Mouse (Mus musculus): ENCODE measurements around the gene Ccdc155.

The Ccdc155 gene

DNA sequence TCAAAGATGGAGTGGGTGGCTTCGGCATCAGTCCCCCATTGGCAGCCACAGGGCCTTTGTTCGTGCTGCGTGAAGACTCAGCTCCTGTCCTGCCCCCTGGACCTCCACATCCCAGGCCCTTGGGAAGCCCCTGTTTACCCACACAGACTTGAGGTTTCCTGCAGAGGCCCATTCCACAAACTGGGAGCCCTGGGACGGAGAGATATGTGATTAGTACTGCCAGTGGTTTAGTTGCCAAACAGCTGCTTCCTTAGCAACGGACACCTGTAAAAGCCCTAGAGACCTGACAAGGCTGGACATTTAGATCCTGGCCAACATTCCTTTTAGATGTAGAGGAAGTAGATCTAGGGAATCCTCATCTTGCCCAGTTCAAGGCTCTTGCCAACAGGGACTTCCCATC lies 62.8 kb downstream of the Ccdc155 start:
- no peak for DNase-seq

DNA sequence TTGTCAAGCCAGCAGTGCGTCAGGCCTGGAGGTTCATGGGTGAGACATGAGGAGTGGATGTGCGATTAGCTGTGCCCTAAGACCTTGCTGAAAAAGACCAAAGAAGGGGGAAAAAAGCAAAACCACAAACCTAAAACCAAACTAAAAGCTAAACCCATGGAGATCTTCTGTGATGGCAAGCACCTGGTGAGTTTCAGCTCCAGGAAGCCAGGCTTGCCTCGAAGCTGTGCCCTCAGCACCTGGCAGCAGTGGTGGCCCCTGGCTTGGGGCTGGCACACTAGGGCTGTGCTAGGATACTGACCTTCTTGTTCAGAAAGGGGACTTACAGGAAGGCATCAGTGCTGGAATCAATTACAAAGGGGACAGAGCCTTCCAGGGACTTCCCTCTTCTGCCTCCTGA lies 63.4 kb downstream of the Ccdc155 start:
- no peak for DNase-seq

DNA sequence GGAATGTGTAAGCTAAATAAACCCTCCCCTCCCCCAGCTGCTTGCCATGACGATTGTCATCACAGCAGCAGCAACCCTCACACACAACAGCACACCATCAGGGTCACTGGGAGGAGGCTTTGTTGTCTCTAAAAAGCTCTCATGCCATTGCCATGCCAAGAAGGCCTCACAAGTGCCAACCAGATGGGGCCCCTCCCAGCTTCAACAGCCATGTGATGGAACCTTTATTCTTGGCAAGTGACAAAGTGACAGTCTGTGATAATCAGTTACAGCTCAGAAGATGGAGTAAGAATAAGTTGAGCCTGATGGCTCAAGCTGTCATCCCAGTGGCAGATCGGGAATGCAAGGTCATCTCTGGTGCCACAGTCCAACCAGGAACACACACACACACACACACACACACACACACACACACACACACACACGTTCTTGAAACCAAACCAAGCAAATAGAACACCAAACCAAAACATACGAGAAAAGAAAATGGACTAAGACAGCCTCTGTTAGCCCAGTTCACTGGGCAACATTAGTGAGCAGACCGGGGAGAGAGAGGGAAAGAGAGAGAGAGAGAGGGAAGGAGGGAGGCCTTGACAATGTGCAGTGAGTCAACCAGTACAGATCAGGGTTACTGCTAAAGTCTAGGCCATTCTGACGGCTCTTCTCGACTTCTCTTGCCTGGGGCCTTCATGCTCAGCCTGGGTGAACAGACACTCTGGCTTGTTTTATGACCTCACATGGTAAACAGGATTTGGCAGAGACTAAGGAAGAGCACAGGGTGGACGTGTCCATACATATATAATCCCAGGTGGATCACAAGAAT lies 64.6 kb downstream of the Ccdc155 start:
- DNase-seq = no peak

DNA sequence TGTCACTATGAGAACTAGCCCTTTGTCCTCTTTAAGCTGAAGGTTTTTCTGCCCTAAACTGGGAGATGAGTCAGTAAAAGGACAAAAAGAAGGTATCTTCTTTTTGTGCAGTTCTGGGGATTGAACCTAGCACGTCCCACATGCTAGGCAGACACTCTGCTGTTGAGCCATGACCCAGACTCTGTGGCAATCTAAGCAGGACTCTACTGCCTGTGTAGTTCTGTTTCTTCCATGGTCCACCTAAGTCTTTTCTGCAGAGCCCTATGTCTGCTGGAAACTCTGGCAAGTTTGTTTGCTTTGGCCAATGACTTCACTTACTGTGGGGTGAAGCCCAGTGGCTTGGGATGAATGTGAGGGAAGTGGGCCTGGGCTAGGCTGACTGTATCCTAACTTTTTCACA lies 66.3 kb downstream of the Ccdc155 start:
- no peak for DNase-seq

DNA sequence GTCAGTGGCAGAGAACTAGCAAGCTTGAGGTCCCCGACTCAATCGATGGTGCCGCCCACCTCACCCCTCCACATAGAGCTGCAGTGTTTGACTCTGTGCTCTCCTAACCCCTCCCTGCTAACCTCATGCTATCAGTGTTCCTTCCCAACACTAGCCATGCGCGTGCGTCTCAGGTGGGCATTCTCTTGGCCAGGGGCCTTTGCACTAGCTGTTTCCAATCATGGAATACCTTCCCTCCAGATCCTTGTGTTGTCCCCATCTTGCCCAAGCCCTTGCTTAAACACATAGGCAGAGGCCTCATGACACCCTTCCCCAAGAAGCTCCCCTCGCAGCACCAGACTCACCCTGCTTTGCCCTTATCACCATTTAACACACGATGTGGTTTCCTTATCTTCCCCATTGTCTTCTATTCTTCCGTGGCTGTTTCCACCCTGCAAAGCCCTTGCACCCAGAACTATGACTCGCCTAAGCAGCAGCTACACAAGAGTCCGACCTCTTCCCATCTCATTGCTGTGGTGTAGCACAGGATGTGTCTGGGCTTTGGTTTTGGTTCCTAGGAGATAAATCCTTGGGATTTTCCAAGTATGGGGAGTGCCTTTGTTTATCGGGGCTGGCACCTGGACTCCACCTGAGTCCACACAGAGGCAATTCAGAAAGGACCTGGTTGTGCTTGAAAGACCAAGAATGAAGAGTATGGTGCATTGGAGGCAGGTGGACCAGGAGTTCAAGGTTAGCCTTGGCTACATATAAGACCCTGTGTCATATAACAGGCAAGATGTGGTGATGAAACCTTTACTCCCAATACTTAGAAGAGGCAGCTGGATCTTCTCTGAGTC lies 67.3 kb downstream of the Ccdc155 start:
- peak; percentile 39 for DNase-seq

DNA sequence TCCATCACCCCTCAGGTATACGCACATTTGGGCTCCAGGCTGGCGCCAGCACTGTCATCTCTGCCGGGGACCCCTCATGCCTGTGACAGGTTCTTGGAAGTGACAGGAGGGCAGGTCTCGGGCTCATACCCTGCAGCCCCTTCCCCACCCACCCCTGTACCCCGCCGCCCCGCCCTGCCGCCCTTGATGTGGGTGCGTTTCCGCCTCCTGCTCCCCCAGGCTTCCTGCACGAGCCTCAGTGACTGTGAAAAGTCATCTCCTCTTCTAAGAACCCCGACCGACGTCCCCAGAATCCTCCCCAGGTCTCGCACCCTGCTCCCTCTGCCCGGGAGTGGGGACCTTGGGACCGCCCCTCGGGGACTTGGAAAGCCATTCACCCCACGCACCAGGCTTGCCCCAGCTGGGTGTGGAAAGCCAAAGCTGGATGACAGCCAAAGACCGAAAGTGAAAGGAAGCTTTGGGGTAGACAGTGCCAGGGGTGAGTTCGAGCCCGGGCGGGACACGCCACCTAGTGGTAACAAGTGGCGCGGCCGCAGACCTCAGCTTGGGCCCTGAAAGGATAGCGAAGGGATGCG lies 68.6 kb downstream of the Ccdc155 start, which contains the start of the genes Gm45713 and Flt3l:
Gene Gm45713 (minus strand): TSS at position 239 of the 575 bp plus-strand sequence.
Gene Flt3l (minus strand): TSS at position 440 of the 575 bp plus-strand sequence.
- peak; percentile 94 for DNase-seq

DNA sequence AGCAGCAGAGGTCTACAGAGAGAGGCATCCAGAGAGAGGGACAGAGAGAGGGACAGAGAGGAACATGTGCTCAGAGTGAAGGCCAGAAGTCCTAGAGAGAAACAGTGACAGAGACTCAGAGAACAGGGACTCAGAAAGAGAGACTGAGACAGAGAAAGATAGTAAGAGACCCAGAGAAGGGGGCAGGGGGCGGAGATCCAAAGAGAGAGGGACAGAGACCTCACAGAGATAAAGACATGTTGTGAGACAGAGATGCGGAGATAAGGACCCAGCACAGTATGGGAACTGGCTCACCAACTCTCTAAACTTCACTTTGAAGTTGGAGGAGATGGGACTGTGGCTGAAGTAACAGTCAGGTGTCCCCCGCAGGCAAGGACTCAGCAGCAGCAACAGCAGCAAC lies 69.3 kb downstream of the Ccdc155 start:
- no peak for DNase-seq

DNA sequence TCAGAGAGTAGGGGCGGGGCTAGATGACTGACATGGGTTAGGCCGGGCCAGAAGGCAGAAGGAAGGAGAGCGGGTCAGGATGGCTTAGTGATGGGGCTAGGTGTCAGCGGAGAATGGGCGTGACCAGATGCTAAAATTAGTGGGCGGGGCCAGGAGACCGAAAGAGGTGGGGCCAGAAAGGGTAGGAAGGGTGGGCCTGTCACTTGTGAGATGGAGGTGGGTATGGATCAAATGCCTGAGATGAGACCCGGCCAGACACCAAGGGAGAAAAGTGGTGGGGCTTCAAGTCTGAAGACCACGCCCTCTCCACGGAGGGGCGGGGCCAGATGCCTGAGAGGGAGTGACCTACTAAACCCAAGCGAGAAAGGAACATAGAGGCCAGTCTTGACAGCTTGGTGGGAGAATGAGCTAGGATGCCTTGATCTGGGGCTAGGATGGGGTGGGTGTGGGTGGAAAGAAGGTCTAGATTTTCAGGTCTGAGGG lies 70.1 kb downstream of the Ccdc155 start:
- peak; percentile 54 for DNase-seq

Measured in cerebellum, adult 9-10 months (tissue).